Mouse (Mus musculus) cortical plate, adult 2 months (tissue): Measurements from ENCODE around the gene Olfr1385. TPM values are rescaled to one million over a fixed set of nuclear protein-coding genes. Genes with fewer than 3 reads are reported as not detected.
"Not testable (repeated sequence)": the region's sequence is repeated elsewhere in the genome, so short reads cannot be mapped to it uniquely, and the experiment has no call there.

Experiments used
- H3K27ac ChIP-seq: fragments of 200-500 bp; 2 replicates; pipeline ENCODE4 v1.5.1; 2012; ENCODE audit warnings: low read length, control low read depth, inconsistent platforms; ENCODE audit not compliant: insufficient read depth
- H3K4me1 ChIP-seq: fragments of 200-500 bp; 2 replicates; pipeline ENCODE4 v1.6.1; 2011; ENCODE audit warnings: low read length; ENCODE audit not compliant: control insufficient read depth, insufficient read depth
- H3K4me3 ChIP-seq: fragments of 200-500 bp; 2 replicates; pipeline ENCODE4 v1.5.1; 2011; ENCODE audit warnings: mild to moderate bottlenecking, low read length, control low read depth; ENCODE audit not compliant: insufficient read depth
- CTCF ChIP-seq: fragments of 200-500 bp; IDR thresholded peaks from 2 replicates; pipeline ENCODE4 v1.5.1; 2011; ENCODE audit warnings: mild to moderate bottlenecking, control low read depth, low read length; ENCODE audit not compliant: insufficient read depth; ENCODE audit errors: extremely low read depth
- POLR2A ChIP-seq: fragments of 200-500 bp; IDR thresholded peaks from 2 replicates; pipeline ENCODE4 v1.6.1; 2011; ENCODE audit warnings: mild to moderate bottlenecking, low read length, control low read depth; ENCODE audit not compliant: insufficient read depth; ENCODE audit errors: extremely low read depth
- polyA plus RNA-seq: library from polyadenylated mRNA; depleted of rRNA; stranded (reverse); fragments of >200 nt; gene quantifications from 2 replicates; pipeline ENCODE4 v1.2.3, GENCODE M21; 2012; rRNA removed

Gene Olfr1385
- polyA plus RNA-seq, result not detected in 2 replicates

- not testable (repeated sequence) for H3K4me1 ChIP-seq, H3K27ac ChIP-seq, H3K4me3 ChIP-seq
Observed at GRCm38 (mm10) chr11:49488770-49489169, at the start of gene Olfr1385. Olfr1385 (plus strand) TSS chr11:49489070.

GRCm38 (mm10) chr11:49455043-49455442 is 33.8 kb upstream of the Olfr1385 start, which contains the start of gene Olfr1387:
Olfr1387 (plus strand) TSS chr11:49455343.
- Histone ChIP-seq H3K4me3 (no peak within 1 kb of the TSS), H3K4me1 (peaks cover 1% of the 10 kb centered on the region; the same call in 1 of the 2 replicates), H3K27ac (no peak within 1 kb of the TSS)
- TF ChIP-seq POLR2A (no peak), CTCF (no peak)

GRCm38 (mm10) chr11:49464746-49465145 is 24.1 kb upstream of the Olfr1385 start, which contains the start of gene Olfr1386:
Olfr1386 (plus strand) TSS chr11:49465046.
- H3K27ac ChIP-seq, H3K4me1 ChIP-seq, H3K4me3 ChIP-seq: not testable (repeated sequence)

GRCm38 (mm10) chr11:49485973-49486372 is 2.9 kb upstream of the Olfr1385 start:
- no peak overlapping the region for H3K4me3 ChIP-seq
- no peak overlapping the region for H3K27ac ChIP-seq
- TF ChIP-seq CTCF, result no peak
- no peak for TF ChIP-seq POLR2A
- no peaks in the 10 kb centered on the region for H3K4me1 ChIP-seq

GRCm38 (mm10) chr11:49518086-49518485 is 29.2 kb downstream of the Olfr1385 start:
- TF ChIP-seq POLR2A, result no peak
- H3K4me3 ChIP-seq, result no peak overlapping the region
- H3K4me1 ChIP-seq, result no peaks in the 10 kb centered on the region

GRCm38 (mm10) chr11:49519348-49519747 is 30.5 kb downstream of the Olfr1385 start, which contains the start of gene Olfr1383:
Olfr1383 (plus strand) TSS chr11:49519648.
- Histone ChIP-seq H3K4me1 (no peaks in the 10 kb centered on the region), H3K4me3 (no peak within 1 kb of the TSS), H3K27ac (no peak within 1 kb of the TSS)
- no peak for TF ChIP-seq CTCF
- no peak for TF ChIP-seq POLR2A

More at GRCm38 (mm10) chr11:49518086-49518485, 29.2 kb downstream of the Olfr1385 start:
- H3K27ac ChIP-seq, result no peak overlapping the region

GRCm38 (mm10) chr11:49527947-49528346 is 39.1 kb downstream of the Olfr1385 start, which contains the start of gene Olfr1382:
Olfr1382 (plus strand) TSS chr11:49528247.
- Histone ChIP-seq H3K27ac (no peak within 1 kb of the TSS), H3K4me3 (no peak within 1 kb of the TSS), H3K4me1 (no peaks in the 10 kb centered on the region)
- no peak for TF ChIP-seq POLR2A
- no peak for TF ChIP-seq CTCF

GRCm38 (mm10) chr11:49532761-49533160 is 43.9 kb downstream of the Olfr1385 start:
- H3K27ac ChIP-seq, result no peak overlapping the region
- no peak overlapping the region for H3K4me3 ChIP-seq
- H3K4me1 ChIP-seq, result no peaks in the 10 kb centered on the region
- TF ChIP-seq POLR2A, result no peak
- no peak for TF ChIP-seq CTCF

- H3K4me1 ChIP-seq, H3K4me3 ChIP-seq, H3K27ac ChIP-seq: not testable (repeated sequence)
- TF ChIP-seq CTCF, result peak; percentile 79
Observed at GRCm38 (mm10) chr11:49536631-49537030, 47.8 kb downstream of the Olfr1385 start.

- not testable (repeated sequence) for H3K4me1 ChIP-seq, H3K27ac ChIP-seq, H3K4me3 ChIP-seq
Observed at GRCm38 (mm10) chr11:49543149-49543548, 54.3 kb downstream of the Olfr1385 start, which contains the start of gene Olfr1381. Olfr1381 (plus strand) TSS chr11:49543449.

Other genes starting within 250 kb of the Olfr1385 start
- gene Mgat1, start 244.9 kb upstream of the Olfr1385 start, polyA plus RNA-seq, result 68.1 and 73.7 TPM in 2 replicates
- gene Olfr1393, start 210.8 kb upstream of the Olfr1385 start, polyA plus RNA-seq, result 0.15 and 0.73 TPM in 2 replicates
- gene Olfr1392, start 203.8 kb upstream of the Olfr1385 start, polyA plus RNA-seq, result 0.04 and 0.17 TPM in 2 replicates
- gene Olfr10, start 184.3 kb upstream of the Olfr1385 start, polyA plus RNA-seq, result not detected in 2 replicates
- not detected in 2 replicates for gene Olfr1391, start 166.3 kb upstream of the Olfr1385 start, polyA plus RNA-seq
- not detected in 2 replicates for gene Olfr1390, start 153.9 kb upstream of the Olfr1385 start, polyA plus RNA-seq
- not detected in 2 replicates for gene Olfr1389, start 66.0 kb upstream of the Olfr1385 start, polyA plus RNA-seq
- 0.09 and 0.13 TPM in 2 replicates for gene Olfr1388, start 52.4 kb upstream of the Olfr1385 start, polyA plus RNA-seq
- gene Olfr1387, start 33.7 kb upstream of the Olfr1385 start, polyA plus RNA-seq, result not detected in 2 replicates
- not detected in 2 replicates for gene Olfr1386, start 24.0 kb upstream of the Olfr1385 start, polyA plus RNA-seq
- not detected in 2 replicates for gene Olfr1384, start 17.7 kb downstream of the Olfr1385 start, polyA plus RNA-seq
- not detected in 2 replicates for gene Olfr1383, start 30.6 kb downstream of the Olfr1385 start, polyA plus RNA-seq
- gene Olfr1382, start 39.2 kb downstream of the Olfr1385 start, polyA plus RNA-seq, result not detected in 2 replicates
- not detected in 2 replicates for gene Olfr1381, start 54.4 kb downstream of the Olfr1385 start, polyA plus RNA-seq
- gene Olfr1380, start 67.8 kb downstream of the Olfr1385 start, polyA plus RNA-seq, result not detected in 2 replicates
- 1.9 and 2.1 TPM in 2 replicates for gene Flt4, start 120.2 kb downstream of the Olfr1385 start, polyA plus RNA-seq
- gene Scgb3a1, start 174.5 kb downstream of the Olfr1385 start, polyA plus RNA-seq, result 0.55 TPM in 1 of 2 replicates, not detected in the other
- 24.4 and 27.4 TPM in 2 replicates for gene Cnot6, start 223.7 kb downstream of the Olfr1385 start, polyA plus RNA-seq